Mouse (Mus musculus) B cell, adult 2 months (primary cell): ENCODE results near the gene Ccdc153.

Experiments
- DNase-seq, 2 experiments: peaks; one replicate each; pipeline ENCODE4 v3.0.0; 2022

Gene Ccdc153

DNA sequence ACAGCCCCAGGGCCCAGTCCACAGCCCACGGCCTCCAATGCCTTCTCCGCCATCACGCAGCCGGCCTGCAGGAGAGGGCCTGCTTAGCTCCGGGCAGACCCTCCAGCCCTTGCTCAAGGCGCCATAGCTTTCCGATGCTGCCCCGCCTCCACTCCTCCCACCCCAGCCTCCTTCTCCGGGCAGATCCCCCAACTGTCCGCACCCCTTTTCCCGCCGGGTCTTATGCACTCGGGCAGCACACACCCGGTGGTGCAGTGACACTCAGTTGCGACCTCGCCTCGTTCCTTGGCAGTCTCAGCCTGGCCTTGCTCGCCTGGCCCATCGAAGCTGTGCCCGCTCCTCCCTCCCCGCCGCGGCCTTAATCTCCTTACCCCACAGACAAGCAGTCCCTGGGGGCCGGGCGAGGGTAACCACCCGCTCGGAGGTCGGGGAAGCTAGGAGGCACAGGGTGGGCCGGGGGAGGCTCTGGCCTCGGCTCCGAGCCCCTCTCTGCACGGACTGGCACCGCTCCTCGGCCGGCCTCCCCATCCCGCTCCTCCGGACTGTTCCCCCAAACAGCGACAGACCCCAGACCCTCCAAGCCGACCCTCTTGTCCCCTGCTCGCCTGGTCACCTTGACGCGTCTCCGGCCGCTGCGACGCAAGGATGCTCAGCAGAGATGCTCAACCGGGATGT is 47.1 kb downstream of the Ccdc153 start:
- peak; percentile 26 to 27 for DNase-seq

DNA sequence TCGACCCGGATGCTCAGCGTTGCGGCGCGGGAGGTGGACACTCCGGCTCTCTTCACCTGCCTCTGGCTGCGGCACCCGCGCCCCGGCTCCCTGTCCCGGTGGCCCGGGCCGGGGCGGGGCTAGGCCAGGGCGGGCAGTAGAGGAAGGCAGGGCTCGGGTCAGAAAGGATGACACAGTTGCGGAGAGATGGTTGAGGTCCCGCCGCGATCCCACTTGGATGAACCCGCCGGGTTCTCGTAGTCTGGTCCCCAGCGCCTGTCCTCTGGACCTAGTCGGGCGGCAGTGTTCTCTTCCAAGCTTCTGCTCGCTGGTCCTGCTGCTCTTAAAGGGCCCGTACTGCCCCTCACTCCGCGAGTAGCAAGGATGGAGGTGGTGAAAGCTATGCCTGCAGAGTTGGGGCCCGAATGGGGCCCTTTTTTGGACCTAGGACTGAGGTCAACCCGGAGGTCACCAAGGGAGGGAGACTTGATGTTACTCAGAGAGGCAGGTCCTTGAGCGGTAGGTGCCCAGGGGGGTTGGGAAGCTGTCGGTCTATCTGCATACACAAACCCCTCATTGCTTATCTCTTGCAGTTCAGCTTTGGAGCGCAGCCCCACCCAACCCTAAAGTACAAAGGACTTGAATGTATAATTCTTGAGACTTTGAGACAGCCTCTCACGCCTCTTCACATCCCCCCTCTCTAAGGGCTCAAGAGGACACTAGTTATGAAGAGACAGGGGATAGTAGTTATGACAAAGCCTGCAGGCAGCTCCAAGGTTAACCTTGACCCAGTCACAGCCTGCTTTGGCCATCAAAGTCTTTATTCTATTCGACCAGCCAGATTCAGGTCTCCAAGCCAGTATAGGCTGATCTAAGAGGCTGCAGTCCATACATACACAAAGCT is 47.8 kb downstream of the Ccdc153 start, which contains the start of gene Abcg4:
Gene Abcg4, minus strand, starts transcription at position 540 of the 883 bp plus-strand sequence.
- peak; percentile 15 to 29 for DNase-seq

DNA sequence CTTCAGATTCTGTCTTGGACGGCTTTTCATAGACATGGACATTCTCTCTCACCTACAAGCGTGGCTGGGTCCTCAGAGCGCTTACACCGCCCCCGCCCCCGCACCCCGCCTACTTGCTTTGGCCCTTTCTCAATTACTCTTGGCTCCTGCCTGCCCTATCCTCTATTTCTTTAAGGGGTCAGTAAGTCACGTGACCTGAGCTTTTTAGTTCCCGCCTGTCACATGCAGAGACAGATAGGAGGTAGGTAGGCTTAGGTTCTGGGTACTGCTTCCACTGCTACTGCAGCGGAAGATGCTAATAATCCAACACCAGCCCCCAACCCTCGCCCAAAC is 48.4 kb downstream of the Ccdc153 start:
- DNase-seq: no peak

DNA sequence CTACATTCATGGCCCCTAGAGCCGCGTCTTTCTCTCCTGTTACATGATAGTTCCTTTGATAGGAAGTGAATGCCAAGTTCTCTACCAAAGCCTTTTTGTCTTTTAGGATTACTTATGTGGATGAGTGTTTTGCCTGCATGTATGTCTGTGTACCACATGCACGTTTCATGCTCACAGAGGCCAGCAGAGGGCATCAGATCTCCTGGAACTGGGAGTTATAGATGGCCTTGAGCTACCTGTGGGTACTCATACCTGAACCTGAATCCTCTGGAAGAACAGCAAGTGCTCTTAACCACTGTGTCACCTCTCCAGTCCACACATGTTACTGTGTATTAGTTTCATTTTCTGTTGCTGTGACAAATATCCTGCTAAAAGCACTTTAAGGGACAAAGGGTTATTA is 52.0 kb downstream of the Ccdc153 start:
- peak; percentile 69 to 71 for DNase-seq
